Mouse (Mus musculus): ENCODE data around the gene Sap30l.
"Not testable (repeated sequence)": the region's sequence is repeated elsewhere in the genome, so short reads cannot be mapped to it uniquely, and the experiment has no call there.

- TF ChIP-seq ZC3H11A (IDR thresholded peaks at IDR 0.05; ENCODE audit: borderline replicate concordance, low read depth, low read length); HCFC1 (IDR thresholded peaks at IDR 0.05; ENCODE audit: borderline replicate concordance, insufficient read depth, low read length); MAFK (IDR thresholded peaks at IDR 0.05; ENCODE audit: insufficient read depth, low read depth, low read length): not testable (repeated sequence)
These were observed 21.7 kb downstream of the Sap30l start for GRCm38 (mm10) chr11:57823159-57823558.
